Mouse (Mus musculus): Measurements from ENCODE around the gene Sntb2.
"Not testable (repeated sequence)": the region's sequence is repeated elsewhere in the genome, so short reads cannot be mapped to it uniquely, and the experiment has no call there.

Gene Sntb2

GRCm38 (mm10) chr8:106969964-106970363 is 34.4 kb downstream of the Sntb2 start:
- no peak for DNase-seq (ENCODE audit: extremely low spot score, low spot score)

GRCm38 (mm10) chr8:106971916-106972315 is 36.4 kb downstream of the Sntb2 start:
- no peak for DNase-seq (ENCODE audit: extremely low spot score, low spot score)

GRCm38 (mm10) chr8:106972538-106973264 is 37.2 kb downstream of the Sntb2 start:
- no peak for DNase-seq (ENCODE audit: extremely low spot score, low spot score)

- not testable (repeated sequence) for DNase-seq (ENCODE audit: extremely low spot score, low spot score)
Observed at GRCm38 (mm10) chr8:106973526-106973925, 38.0 kb downstream of the Sntb2 start.

GRCm38 (mm10) chr8:106974754-106975153 is 39.2 kb downstream of the Sntb2 start:
- DNase-seq (ENCODE audit: extremely low spot score, low spot score) = no peak

GRCm38 (mm10) chr8:106975764-106976163 is 40.2 kb downstream of the Sntb2 start:
- no peak for DNase-seq (ENCODE audit: extremely low spot score, low spot score)

GRCm38 (mm10) chr8:106976436-106976835 is 40.9 kb downstream of the Sntb2 start:
- no peak for DNase-seq (ENCODE audit: extremely low spot score, low spot score)

GRCm38 (mm10) chr8:106978755-106979251 is 43.3 kb downstream of the Sntb2 start:
- no peak for DNase-seq (ENCODE audit: extremely low spot score, low spot score)

- DNase-seq (ENCODE audit: extremely low spot score, low spot score) = no peak
Observed at GRCm38 (mm10) chr8:106985404-106985821, 49.9 kb downstream of the Sntb2 start.

GRCm38 (mm10) chr8:106985951-106986350 is 50.4 kb downstream of the Sntb2 start:
- DNase-seq (ENCODE audit: extremely low spot score, low spot score) = no peak

GRCm38 (mm10) chr8:106987557-106987956 is 52.0 kb downstream of the Sntb2 start:
- no peak for DNase-seq (ENCODE audit: extremely low spot score, low spot score)

GRCm38 (mm10) chr8:106991393-106991792 is 55.8 kb downstream of the Sntb2 start:
- DNase-seq (ENCODE audit: extremely low spot score, low spot score) = no peak

- not testable (repeated sequence) for DNase-seq (ENCODE audit: extremely low spot score, low spot score)
Observed at GRCm38 (mm10) chr8:106996339-106996738, 60.8 kb downstream of the Sntb2 start.

- no peak for DNase-seq (ENCODE audit: extremely low spot score, low spot score)
Observed at GRCm38 (mm10) chr8:106997416-106997815, 61.9 kb downstream of the Sntb2 start.

- no peak for DNase-seq (ENCODE audit: extremely low spot score, low spot score)
Observed at GRCm38 (mm10) chr8:106999068-106999467, 63.5 kb downstream of the Sntb2 start.

GRCm38 (mm10) chr8:107002532-107002931 is 67.0 kb downstream of the Sntb2 start:
- peak; percentile 84 for DNase-seq (ENCODE audit: extremely low spot score, low spot score)

GRCm38 (mm10) chr8:107007795-107008194 is 72.2 kb downstream of the Sntb2 start:
- no peak for DNase-seq (ENCODE audit: extremely low spot score, low spot score)

- no peak for DNase-seq (ENCODE audit: extremely low spot score, low spot score)
Observed at GRCm38 (mm10) chr8:107012666-107013065, 77.1 kb downstream of the Sntb2 start.

GRCm38 (mm10) chr8:107014915-107015314 is 79.4 kb downstream of the Sntb2 start:
- DNase-seq (ENCODE audit: extremely low spot score, low spot score) = no peak

GRCm38 (mm10) chr8:107023479-107023878 is 87.9 kb downstream of the Sntb2 start:
- no peak for DNase-seq (ENCODE audit: extremely low spot score, low spot score)

- DNase-seq (ENCODE audit: extremely low spot score, low spot score) = no peak
Observed at GRCm38 (mm10) chr8:107029310-107029709, 93.8 kb downstream of the Sntb2 start.

GRCm38 (mm10) chr8:107030058-107030457 is 94.5 kb downstream of the Sntb2 start:
- no peak for DNase-seq (ENCODE audit: extremely low spot score, low spot score)

Data from neural tube, embryonic 10.5 days (tissue).